Mouse (Mus musculus) forelimb bud, embryonic 11.5 days (tissue): ENCODE measurements around the gene Shc3.

Experiments
- DNase-seq: peaks from one replicate; pipeline ENCODE4 v3.0.0-alpha.2; 2012; ENCODE audit warnings: low read depth, low spot score

Gene Shc3

DNA sequence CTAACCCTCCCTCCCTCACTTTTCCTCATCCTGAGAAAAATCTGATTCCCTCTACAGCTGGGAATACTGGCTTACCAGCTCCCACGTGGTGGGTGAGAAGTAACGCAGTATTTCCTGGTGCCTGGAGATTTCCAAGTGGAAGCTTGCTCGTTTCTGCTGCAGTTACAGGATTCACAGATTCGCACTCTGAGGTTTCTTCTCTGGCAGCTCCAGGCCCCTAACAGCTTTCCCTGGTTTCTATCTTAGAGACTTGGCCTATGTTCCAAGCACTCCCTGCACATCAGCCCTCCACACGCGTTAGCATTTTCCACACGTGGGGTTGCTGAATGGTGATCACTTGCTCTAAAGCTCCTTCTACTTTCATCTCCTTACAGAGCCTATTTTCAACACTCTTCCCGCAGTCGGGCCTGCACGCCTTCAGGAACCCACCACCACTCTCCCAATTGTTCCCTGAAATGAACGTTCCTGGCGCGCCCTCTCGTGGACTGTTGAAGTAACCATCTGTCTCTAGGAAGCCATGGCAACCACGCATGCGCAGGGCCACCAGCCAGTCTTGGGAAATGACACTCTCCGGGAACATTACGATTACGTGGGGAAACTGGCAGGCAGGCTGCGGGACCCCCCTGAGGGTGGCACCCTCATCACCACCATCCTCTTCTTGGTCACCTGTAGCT, 150.8 kb downstream of the Shc3 start:
- DNase-seq = peak; percentile 95

DNA sequence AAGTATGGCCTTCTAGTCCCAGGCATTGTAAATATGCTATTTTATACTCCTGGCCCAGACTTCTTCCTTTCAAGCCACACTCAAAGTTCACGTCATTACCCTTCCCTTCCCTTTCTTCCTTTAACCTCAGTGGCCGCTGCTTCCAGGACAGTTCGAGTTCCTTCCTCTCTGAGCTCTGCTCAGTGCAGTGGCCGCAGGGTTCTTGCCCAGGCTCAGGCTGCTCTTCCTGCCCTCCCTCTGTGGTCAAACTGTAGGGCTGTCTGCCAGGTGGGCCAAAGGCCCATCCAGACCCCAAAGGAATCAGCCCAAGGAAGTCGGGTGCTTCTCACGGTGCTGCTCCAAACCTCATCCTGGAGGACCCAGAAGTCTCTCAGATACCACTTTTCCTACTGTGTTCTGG, 151.4 kb downstream of the Shc3 start:
- no peak for DNase-seq

DNA sequence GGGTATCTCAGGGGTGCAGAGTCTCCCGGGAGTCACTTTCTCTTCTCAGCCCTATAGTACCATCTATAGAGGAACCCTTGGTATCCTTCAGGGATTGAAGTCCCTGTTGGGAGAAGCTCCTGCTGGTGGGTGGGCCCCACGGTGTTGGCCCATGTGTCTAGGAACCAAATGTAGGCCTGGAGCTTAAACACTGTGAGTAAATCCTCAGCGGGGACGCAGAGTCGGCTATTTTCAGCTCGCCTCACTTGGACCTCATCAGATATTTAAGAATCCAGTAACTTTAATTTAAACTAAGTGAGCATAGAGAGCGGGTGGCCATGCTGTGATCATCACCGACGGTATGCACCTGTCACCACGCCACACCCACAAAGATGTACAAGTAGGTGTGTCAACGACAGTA, 152.5 kb downstream of the Shc3 start:
- DNase-seq = no peak

DNA sequence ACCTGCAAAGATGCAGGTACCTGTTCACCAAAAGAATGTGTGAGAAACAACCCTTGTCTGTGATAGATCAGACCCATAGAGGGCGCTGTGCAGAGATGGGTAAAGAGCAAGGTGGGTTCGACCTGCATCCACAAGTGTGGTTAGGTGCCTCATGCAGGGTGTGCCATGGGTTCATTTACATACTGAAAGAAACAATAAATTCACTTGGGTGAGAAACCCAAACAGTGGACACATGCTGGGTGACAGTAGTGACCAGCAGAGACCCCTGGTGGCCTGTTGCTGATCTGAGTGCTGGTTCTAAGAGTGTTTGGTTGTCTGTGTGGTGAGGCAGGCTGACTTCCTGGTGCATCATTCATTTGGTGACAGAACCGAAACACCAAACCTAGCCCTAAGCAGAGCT, 155.8 kb downstream of the Shc3 start:
- DNase-seq = no peak

DNA sequence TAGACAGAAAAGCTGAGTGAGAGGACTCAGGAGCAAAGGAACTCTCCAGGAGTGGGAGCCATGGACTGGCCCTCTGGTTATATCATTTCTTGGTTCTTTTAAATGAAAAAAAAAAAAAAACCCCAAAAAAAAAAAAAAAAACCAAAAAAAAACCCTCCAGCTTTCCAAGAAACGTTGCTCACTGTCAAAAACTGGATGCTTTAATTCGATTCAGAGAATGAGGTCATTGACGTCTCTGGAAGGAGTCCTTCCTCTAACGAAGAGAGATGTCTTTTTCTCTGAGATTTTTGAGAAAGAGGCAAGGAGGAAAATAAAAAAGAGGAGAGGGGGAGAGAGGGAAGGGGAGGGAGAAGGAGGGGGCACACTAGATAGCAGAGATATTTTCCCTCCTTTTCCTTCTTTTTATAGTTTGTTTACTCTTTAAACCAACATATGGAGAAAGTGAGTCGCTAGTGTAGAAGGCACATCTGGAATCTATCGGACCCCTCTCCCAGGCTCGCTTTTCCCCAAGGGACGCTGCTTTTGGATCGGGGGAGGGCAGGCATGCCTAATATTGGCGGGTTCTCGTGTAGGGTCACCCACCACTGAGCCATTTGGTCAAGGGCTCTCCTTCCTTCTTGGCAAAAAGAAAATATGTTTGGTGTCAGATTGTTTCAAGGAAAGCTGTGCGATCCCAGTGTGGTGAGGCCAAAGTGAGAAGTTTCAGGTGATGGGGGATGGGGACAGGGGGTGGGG, 157.4 kb downstream of the Shc3 start:
- peak; percentile 61 for DNase-seq

DNA sequence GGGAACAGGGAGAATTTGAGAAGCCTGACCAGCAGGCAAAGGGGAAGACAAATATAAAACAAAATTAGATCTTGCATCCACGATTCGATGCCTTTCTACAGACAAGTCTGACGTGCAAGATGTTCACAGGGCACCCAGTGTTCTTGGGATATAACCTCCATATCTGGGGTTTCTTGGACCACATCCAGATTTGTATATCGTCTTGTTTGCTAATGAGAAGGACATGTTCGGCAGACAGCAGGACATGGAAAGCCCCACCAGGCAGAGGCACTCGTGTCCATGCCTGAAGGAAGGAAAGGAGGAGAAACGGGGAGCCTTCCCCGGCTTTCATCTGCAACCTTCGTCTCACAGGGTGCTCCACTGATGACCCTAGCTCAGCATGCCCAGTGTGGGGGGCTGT, 158.0 kb downstream of the Shc3 start:
- DNase-seq = no peak

DNA sequence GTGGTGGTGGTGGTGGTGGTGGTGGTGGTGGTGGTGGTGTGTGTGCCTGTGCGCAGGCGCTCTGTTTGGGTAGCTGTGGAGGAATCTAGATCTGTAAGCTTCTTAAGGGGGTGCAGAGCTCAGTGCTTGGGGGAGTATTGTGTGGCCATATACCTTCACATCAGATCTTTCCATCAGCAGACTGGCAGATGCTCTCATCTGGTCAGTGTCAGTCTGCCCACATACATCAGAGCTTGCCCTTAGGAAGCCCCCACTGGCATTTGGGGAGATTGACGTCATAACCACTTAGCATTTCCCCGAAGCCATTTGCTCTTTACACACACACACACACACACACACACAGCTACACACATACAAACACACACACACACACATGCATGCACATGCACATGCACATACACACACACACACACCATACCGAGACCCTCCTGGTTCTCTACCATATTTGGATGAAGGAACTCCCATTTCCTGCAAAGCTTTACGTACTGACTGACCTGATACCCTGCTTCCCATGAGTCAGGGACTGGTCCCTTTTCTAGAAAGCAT, 159.2 kb downstream of the Shc3 start:
- no peak for DNase-seq

DNA sequence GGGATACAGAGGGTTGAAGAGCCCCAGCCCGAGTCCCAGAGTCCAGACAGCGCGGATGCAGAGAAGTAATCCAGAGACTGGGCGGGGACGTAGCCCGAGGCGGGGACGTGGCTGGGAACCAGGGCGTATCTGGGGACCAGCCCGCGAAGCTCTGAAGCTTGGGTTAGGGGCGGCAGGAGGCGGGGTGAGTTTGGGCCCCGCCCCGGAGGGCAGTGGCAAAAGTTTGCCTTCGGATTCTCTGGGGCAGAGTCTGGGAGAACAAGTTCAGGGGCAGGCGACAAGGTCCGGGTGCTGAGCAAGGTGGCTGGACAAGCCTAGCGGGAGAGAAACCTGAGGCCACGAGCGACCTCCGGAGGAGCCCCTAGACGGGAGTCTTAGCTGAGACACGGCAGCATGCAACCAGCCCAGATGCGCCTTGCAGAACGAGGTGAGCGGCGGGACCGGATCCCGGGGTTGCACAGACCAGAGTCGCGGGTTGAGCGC, 160.7 kb downstream of the Shc3 start, which contains the start of gene S1pr3:
Gene S1pr3, plus strand, starts transcription at position 121 of the 483 bp plus-strand sequence.
- peak; percentile 87 for DNase-seq

DNA sequence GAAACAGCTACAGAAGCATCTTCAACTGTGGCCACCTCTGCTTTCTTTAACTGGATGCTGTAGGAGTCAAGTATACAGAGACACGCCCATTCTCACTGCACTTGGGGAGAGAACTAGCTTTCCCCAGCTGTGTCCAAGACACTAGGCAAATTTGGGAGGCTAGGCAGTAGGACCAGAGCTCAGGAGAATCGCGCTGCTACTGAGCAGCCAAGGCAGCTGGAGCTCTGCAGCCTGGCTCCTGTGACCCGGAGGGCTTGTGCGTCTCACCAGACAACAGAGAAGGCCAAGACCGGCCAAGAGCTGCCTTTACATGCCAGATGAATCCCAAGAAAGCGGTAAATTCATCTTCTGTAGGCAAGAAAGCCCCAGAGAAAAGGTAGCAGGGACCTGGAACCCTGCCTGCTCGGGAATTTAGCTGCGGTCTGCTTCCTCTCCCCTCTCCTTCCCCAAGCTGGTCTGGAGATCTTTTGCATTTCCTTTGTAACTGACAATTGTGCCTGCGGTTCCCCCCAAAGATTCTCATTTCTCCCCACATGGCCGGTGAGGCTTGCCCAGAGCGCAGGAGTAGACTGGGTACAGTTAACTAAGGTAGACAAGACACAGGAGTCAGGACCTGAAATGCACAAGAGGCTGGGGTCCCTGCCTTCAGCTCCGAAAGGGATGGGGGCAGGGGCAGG, 161.5 kb downstream of the Shc3 start:
- DNase-seq = no peak

DNA sequence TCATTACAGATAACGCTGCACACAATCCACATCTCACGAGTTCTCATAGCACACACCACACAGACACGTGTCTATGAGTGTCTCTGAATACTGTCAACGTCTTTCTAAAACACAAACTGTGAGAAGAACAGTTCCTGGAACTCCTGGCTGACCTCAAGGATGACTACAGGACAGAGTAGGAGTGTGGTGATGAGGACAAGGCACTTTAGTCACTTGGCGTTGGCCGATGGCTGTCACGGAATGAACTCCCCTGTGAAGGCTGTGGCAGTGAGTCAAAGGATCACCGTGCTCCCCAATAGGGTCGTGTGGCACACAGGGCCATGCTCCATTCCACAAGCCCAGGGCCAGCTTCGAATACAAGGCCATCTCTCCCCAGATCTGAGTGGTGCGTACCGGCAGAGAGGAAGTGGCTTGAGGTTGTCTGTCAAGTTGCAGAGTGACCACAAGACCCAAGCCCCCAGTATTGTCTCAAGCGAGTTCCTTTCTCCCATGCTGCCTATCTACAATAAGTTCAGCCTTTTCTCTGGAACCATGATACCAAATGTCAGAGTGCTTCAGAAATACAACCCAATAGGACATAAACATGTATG, 163.4 kb downstream of the Shc3 start:
- DNase-seq = no peak

DNA sequence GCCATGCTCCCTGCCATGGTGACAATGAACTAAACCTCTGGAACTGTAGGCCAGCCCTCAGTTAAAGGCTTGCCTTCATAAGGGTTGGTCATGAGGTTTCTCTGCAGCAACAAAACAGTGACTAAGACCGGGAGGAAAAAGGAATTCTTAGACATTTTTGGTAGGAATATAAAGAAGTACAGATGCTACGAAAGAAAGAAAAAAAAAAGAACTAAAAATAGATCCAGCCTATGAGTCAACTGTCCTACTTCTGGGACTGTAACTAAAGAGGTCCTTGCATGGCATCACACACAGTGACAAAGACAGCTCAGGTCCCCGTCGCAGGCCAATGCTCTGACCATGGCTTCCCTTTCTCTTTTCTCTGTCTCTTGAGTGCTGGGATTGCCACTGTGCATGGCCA, 164.7 kb downstream of the Shc3 start:
- DNase-seq = no peak

DNA sequence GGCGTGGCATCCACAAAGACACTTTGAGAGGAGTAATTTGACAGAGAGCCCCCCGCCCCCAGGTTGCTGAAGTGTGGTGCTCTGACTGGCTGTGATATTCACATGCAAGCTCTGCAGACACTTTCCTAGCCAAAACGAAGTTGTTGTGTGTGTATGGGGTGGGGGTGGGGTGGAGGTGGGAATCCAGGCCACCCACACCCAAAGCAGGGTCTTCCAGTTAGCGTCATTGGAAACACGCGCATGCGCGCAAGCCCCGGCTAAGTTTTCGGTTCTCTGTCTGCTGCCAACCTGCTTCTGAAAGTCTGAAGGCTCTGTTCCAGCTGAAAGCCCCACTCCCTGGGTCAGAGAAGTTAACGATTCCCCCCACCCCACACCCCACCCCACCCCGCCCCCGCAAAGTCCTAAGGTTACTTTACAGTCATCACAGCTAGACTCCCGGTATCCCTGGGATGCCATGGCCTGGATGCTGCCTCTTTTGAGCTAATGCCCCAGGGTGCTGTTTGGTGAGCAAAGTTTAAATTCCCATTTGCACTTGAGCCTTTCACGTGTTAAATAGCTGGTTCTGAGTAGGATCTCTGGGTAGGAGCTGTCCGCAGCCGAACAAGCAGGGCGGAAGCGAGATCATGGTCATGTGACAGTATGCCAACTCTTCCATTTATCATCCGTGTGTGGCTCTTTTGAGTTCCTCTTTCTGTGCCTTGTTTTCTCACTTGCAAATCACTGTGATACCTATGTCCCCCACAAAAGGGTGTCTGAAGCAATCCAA, 168.3 kb downstream of the Shc3 start:
- peak; percentile 63 for DNase-seq

DNA sequence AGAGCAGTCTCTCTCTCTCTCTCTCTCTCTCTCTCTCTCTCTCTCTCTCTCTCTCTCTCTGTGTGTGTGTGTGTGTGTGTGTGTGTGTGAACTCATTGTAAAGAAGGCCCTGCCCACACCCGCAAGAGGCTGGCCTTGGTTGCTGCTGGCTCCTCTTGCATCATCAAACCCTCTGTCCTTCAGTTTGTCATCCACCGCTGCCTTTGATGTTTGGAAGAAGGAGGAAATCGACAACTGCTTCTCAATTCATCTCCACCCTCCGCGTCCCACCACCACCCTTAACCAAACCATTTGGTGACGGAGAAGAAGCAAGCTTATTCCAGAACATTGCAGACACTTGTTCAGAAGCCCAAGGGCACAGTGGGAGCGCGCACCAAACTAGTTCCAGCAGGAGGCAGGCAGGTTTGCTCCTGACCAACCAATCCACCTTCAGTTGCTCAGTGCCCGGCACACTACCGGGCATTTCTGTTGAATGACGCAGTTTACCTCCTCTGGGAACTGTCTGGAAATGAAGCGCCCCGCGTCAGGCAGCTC, 169.0 kb downstream of the Shc3 start:
- no peak for DNase-seq

DNA sequence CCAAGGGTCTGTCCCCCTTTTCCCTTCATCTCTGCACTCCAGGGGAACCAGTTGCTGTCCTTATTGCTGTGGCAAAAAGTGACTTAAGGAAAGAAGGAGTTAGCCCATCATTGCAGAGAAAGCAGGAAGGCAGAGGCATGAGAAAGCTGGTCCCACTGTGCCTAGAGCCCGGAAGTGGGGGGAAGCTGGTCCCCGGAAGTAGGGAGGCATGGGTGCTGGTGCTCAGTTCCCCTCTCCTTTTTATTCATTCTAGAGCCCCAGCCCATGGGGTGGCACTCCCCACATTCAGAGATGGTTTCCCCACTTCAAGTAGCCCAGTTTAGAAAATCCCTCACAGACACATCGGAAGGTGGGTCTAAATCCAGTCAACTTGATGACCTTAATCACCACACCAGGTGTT, 169.7 kb downstream of the Shc3 start:
- DNase-seq = no peak

DNA sequence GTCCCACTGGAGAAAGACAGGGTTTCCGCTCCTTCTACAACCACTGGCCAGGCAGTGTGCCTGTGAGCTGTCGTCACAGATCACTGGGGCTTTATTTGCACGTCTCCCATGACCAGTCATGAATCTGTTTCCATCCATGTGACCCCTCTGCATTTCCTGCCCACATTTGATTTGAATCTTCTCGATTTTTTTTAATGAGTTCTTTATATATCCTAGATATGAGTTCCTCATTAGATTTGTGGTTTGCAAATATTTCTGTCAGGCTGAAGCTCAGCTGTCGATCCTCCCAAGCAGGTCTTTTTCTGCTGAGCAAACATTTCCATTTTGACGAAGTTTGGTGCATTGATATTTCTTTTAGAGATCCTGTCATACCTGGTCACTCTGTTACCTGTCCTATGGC, 171.4 kb downstream of the Shc3 start:
- no peak for DNase-seq

DNA sequence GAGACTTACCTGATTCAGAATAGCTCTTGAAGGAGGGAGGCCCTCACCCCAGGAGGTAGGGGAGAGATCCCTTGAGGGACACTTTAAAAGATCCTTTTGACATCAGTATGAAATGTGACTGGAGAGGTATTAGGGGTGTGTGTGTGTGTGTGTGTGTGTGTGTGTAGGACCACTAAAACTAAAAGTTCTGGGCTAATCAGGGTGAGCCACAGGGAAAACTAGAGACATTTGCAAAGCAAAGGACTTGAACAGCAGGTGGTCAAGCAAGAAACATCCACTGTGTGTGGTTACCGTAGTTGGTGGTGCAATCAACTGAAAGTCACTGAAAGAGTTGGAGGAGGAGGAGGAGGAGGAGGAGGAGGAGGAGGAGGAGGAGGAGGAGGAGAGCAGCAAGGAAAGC, 177.0 kb downstream of the Shc3 start:
- DNase-seq = no peak

DNA sequence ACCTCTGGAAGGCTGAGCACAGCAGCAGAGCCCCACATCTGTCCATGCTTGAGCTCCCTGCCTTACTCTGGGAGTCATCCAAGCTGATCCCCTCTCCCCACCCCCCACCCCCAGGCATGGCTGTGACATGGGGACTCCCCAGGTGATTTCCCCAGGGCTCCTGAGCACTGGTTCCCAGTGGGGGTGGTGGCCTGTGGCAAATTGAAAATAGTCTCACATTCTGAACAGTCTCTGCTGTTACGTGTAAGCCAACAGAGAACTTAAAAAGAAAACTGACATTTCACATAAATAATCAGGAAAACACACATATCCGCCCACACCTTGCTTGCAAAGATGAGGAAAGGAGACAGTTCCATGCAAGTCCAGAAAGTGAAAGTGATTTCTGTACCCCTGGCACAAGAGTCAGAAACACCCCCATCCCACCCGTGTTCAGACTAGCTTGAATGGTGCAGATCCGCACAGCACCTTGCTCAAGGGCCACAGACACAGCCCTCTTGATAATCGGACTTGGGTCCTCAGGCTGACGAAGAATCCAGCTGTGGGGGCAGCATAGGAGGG, 177.8 kb downstream of the Shc3 start:
- DNase-seq = no peak

DNA sequence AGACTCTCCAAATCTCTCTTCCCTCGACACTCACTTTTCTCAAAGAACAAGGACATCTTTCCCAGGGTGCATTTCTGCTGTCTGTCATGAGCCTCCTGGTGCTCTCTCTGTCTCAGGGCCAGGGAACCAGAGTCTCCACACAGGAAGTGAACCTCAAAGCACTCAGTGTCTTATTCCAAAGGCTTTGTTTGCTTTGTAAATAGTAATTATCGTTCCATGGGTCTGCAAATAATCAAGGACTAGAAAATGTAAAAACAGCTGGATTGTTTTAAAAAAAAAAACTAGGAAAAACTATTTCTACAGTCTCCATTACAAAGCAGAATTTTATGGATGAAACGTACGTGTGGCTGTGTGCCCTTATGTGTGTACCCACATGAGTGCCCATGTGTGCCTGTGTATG, 178.8 kb downstream of the Shc3 start:
- DNase-seq = no peak

DNA sequence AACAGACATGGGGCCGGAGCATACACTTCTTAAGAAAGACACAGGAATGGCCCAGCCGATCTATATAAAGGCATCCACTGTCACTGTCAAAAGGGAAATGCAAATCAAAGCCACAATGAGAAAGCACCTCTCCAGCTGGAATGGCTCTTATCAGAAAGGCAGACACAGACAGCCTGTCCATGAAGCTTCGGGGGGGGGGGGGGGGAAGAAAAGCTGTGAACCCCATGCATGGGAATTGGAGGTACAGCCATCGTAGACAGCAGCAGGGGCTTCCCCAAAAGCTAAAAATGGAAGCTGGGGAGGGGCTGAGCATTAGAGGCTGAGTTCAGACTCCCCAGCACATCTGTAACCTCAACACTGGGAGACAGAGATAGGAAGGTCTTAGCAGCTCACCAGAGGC, 181.3 kb downstream of the Shc3 start:
- no peak for DNase-seq

DNA sequence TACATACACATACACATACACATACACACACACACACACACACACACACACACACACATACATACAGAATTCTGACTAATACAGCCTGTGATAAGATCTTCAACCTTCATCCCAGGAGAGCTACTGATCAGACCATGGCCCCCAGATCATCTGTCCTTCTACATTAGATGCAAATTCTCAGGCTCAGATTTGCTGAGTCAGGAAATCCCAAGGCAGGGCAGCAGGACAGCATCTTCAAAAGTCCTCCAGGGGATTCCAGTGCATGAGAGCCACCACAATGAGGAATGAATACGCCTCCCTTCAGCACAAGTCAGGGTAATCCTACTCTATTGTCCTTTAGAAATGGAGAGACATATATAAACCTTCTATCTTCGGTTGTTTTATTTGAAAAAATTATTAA, 184.3 kb downstream of the Shc3 start:
- DNase-seq = no peak

DNA sequence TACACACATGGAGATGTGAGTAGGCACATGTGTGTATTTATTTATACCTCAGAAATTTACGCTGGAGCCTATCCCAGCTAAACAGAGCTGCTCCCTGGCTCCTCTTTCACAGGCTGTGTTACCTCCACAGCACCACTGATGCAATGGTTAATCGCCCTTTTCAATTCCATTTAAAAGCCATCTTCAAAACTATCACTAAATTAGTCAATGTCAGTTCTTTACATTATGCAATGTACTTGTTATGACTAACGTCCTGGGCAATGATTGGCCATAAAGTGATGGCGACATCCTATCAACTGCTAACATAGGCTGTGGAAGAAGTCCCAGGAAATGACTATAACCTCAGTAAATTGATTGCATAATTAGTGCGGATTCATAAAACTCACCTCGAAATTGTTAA, 187.7 kb downstream of the Shc3 start:
- no peak for DNase-seq
